Mouse (Mus musculus) hindbrain, embryonic 16.5 days (tissue): ENCODE measurements around the gene Tiam1. TPM values are rescaled to one million over a fixed set of nuclear protein-coding genes. Genes with fewer than 3 reads are reported as not detected.

Source experiments
- ATAC-seq: fragments of 200-750 bp; cut with Nextera tagmentation; 2 replicates; pipeline ENCODE4 v1.8.0; 2017; ENCODE audit warnings: moderate TSS enrichment, moderate library complexity
- H3K27ac ChIP-seq: fragments of 300-500 bp; sonication (generic); 2 replicates; pipeline ENCODE4 v1.5.1; 2014; ENCODE audit warnings: low read depth, mild to moderate bottlenecking, control low read depth, low read length, moderate library complexity
- H3K27me3 ChIP-seq: fragments of 300-500 bp; sonication (generic); replicated peaks from 2 replicates; pipeline ENCODE4 v1.6.1; 2014; ENCODE audit warnings: low read length; ENCODE audit not compliant: control insufficient read depth, insufficient read depth
- H3K36me3 ChIP-seq: fragments of 300-500 bp; sonication (generic); 2 replicates; pipeline ENCODE4 v1.6.1; 2014; ENCODE audit warnings: mild to moderate bottlenecking, low read length, moderate library complexity, mixed read lengths; ENCODE audit not compliant: control insufficient read depth, insufficient read depth
- H3K4me1 ChIP-seq: fragments of 300-500 bp; sonication (generic); 2 replicates; pipeline ENCODE4 v1.6.1; 2014; ENCODE audit warnings: low read depth, low read length; ENCODE audit not compliant: control insufficient read depth, insufficient read depth
- H3K4me2 ChIP-seq: fragments of 300-500 bp; sonication (generic); 2 replicates; pipeline ENCODE4 v1.6.1; 2014; ENCODE audit warnings: mild to moderate bottlenecking, low read length, control low read depth, moderate library complexity
- H3K4me3 ChIP-seq: fragments of 300-500 bp; sonication (generic); 2 replicates; pipeline ENCODE4 v1.5.1; 2014; ENCODE audit warnings: mild to moderate bottlenecking, low read length, control low read depth, moderate library complexity
- H3K9ac ChIP-seq: fragments of 300-500 bp; sonication (generic); 2 replicates; pipeline ENCODE4 v1.6.1; 2014; ENCODE audit warnings: low read depth, mild to moderate bottlenecking, control low read depth, low read length, moderate library complexity
- H3K9me3 ChIP-seq: fragments of 300-500 bp; sonication (generic); 2 replicates; pipeline ENCODE4 v1.6.1; 2014; ENCODE audit warnings: mild to moderate bottlenecking, low read length, moderate library complexity; ENCODE audit not compliant: control insufficient read depth
- WGBS: fragments of 180-500 bp; shearing (Covaris S2); extraction: QIAGEN DNeasy Blood & Tissue Kit; methylation state at CpG from one replicate; pipeline ENCODE4 v1.1.7; 2014; 5-methylcytosine and 5-hydroxymethylcytosine counted together
- polyA plus RNA-seq: library from polyadenylated mRNA; unstranded; fragments of >200 nt; fragmentation: Nextera tagmentation; extraction: Ambion mirVana; gene quantifications from 2 replicates; pipeline ENCODE4 v1.2.1, GENCODE M21; 2015

The Tiam1 gene
- polyA plus RNA-seq, 1 experiment from 2014 or later, result 16.6 TPM

DNA sequence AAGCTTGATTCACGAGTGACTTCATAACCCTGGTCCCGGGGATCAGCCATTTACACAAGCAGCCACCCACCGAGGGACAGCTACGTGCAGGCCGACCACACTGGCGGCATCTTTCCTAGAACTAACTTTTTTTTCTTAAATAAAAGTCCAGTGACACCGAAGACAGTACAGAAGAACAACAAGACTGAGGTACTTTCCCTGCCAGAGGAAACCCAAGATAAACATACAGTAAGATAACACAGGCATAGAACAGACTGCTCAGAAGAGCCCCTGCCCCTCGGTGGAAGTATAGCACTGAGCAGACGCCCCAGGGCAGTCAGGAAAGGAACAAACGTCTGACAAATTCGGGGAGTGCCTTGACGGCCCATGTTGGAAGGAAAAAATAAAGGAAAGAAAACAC lies 317.7 kb downstream of the Tiam1 start:
- no peaks in the 10 kb centered on the region for H3K36me3 ChIP-seq
- no peak for ATAC-seq
- H3K4me2 ChIP-seq, result no peak overlapping the region
- H3K4me3 ChIP-seq, result no peak overlapping the region
- H3K4me1 ChIP-seq, result no peaks in the 10 kb centered on the region
- WGBS, result 69% methylated on average over 12 of the region's 12 CpGs
- no peak overlapping the region for H3K9ac ChIP-seq
- H3K27me3 ChIP-seq, result no peaks in the 10 kb centered on the region
- H3K9me3 ChIP-seq, result no peaks in the 10 kb centered on the region
- H3K27ac ChIP-seq, result no peak overlapping the region

DNA sequence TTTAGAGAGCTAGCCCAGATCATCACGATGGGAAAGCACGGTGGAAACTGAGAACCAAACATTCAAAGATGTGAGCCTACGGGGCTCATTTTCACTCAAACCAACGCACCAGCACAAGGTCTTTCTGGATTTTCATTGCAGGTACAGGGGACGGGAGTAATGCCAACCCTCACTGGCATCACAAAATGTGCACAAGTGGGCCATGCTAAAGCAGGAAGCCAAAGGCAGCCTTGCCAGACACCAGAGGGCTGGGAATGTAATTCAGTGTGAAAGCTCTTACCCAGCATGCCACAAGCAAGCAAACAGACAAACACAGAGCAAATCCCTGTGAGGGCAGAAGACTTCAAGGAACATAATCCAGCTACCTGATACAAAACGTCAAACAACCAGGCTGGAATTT lies 320.7 kb downstream of the Tiam1 start:
- 89% methylated on average over 6 of the region's 6 CpGs for WGBS
- Histone ChIP-seq H3K4me1 (peaks cover 9% of the 10 kb centered on the region), H3K27ac (no peak overlapping the region), H3K9ac (no peak overlapping the region), H3K36me3 (no peaks in the 10 kb centered on the region), H3K4me2 (no peak overlapping the region), H3K4me3 (no peak overlapping the region), H3K27me3 (no peaks in the 10 kb centered on the region), H3K9me3 (no peaks in the 10 kb centered on the region)
- no peak for ATAC-seq

DNA sequence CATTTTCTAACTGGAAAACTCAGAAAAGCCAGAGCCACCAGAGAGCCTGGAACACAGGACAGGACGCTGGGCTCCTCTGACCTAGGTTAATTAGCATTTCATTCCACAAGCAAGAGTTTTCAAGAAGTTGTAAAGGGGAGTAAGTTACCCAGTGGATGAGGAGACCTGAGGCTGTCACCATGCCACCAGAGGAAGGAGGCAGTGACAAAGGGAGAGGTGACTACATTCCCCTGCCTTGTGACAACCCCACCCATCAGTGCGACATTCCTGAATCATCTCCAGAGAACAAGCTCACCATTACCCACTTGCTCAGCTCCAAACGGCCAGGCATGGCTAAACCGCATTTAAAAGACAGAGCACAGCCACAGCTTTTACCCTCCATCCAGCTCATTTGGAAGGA lies 324.9 kb downstream of the Tiam1 start:
- H3K4me3 ChIP-seq, result no peak overlapping the region
- WGBS, result 34% methylated on average over 4 of the region's 4 CpGs

DNA sequence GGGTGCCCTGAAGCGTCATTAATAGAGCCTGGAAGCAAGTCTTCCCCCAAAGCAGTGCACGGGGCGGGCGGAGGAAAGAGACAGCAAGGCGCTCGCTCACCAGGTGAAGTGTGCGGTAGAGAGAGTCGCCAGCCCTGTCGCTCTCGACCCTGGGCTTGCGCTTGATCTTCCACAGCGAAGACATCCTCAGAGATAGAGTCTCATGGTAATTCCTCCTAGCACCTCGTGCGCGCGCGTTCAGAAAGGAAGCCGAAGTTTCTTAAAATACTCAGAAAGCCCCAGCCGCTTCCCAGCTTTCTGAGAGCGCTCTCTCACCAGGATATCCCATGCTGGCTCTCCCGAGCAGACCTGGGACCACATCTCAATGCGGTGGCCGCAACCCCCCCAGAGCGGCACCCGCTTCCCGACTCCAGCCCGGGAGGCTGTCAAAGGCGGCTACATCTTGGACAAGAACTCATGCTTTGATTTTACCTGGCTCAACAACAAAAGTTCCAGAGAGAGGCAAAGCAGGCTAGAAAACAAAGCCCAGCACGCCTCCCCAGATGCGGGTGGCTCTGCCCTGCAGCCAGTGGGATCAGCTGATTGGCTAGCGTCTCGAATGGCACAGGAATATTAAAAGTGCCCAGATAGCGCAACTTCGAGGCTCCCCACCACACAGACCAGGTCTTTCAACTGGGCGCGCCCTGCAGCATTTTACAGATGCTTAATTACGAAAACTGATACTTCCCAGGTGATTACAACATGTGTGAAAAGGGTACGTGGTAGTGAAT lies 325.5 kb downstream of the Tiam1 start:
- H3K27ac ChIP-seq, result 0 out of 2 replicates have a peak overlapping the region, but pooled peaks have one; percentile 40
- peak; percentile 47; the same call in 1 of the 2 replicates for ATAC-seq
- no peaks in the 10 kb centered on the region for H3K36me3 ChIP-seq
- H3K9me3 ChIP-seq, result no peaks in the 10 kb centered on the region
- peak overlapping the region; percentile 49; the same call in 1 of the 2 replicates for H3K9ac ChIP-seq
- peak overlapping the region; percentile 86 for H3K4me2 ChIP-seq
- no peaks in the 10 kb centered on the region for H3K27me3 ChIP-seq
- peak overlapping the region; percentile 44 for H3K4me3 ChIP-seq
- H3K4me1 ChIP-seq, result peaks cover 19% of the 10 kb centered on the region
- WGBS, result 4% methylated on average over 38 of the region's 38 CpGs

More for the DNA sequence above, 324.9 kb downstream of the Tiam1 start:
- Histone ChIP-seq H3K27me3 (no peaks in the 10 kb centered on the region), H3K4me1 (peaks cover 19% of the 10 kb centered on the region), H3K36me3 (no peaks in the 10 kb centered on the region), H3K9ac (no peak overlapping the region), H3K4me2 (peak overlapping the region; percentile 86), H3K27ac (no peak overlapping the region), H3K9me3 (no peaks in the 10 kb centered on the region)
- ATAC-seq, result no peak

DNA sequence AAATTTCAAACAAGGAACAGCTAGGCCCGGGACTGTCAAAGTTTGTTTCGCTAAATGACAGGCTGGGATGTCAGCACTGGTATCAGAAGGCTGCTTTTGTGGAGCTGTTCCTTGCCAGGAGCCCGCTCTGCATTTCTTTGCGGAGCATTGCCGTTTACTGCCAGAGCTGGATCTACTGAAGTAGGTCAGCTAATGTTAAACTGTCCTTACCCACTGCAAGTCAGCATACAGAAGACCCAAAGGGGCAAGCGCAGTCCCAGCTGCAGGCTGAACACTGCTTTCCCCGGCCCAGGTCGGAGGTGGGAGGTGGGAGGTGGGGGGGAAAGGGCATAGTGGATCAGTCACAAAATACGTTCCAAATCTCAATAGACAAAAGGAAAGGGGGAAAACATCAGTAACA lies 326.3 kb downstream of the Tiam1 start:
- Histone ChIP-seq H3K4me1 (peaks cover 19% of the 10 kb centered on the region), H3K4me2 (peak overlapping the region; percentile 86), H3K36me3 (no peaks in the 10 kb centered on the region), H3K9ac (peak overlapping the region; percentile 19; the same call in 1 of the 2 replicates), H3K4me3 (peak overlapping the region; percentile 8; the same call in 1 of the 2 replicates), H3K27me3 (no peaks in the 10 kb centered on the region), H3K9me3 (no peaks in the 10 kb centered on the region), H3K27ac (no peak overlapping the region)
- WGBS, result 17% methylated on average over 9 of the region's 9 CpGs
- ATAC-seq, result no peak

DNA sequence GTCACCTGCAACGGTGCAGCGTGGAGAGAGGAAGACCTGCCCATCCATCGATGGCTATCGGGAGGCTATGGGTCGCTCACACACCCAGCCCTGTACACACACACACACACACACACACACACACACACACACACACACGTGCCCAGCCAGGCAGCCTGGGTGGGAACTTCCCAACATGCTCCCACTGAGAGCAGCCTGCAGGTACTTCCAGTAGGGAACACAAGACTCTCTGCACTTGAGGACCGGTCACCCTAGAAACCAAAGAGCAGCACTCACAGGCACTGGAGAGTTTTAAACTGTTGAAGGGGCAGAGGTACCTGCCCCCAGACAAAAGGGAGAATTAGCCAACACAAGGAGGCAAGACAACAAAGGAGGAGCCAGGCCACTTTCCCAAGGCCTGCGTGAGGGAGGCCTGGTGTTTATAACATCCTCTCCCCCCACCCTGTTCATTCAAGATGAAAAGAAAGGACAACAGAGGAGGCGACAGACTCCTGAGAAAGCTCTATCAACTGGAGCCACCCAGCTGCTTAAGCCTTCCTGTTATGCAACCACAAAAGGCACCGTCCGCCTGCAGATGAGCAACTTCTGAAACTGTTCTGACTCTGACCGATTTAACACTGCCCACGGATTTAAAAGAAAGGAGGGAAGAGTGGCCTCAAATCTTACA lies 326.9 kb downstream of the Tiam1 start:
- no peaks in the 10 kb centered on the region; the same call in 1 of the 2 replicates for H3K36me3 ChIP-seq
- no peak overlapping the region for H3K27ac ChIP-seq
- no peaks in the 10 kb centered on the region for H3K27me3 ChIP-seq
- H3K4me1 ChIP-seq, result peaks cover 19% of the 10 kb centered on the region
- H3K9me3 ChIP-seq, result no peaks in the 10 kb centered on the region
- no peak overlapping the region; the same call in 1 of the 2 replicates for H3K4me3 ChIP-seq
- 43% methylated on average over 13 of the region's 13 CpGs for WGBS
- no peak for ATAC-seq
- H3K4me2 ChIP-seq, result peak overlapping the region; percentile 86
- no peak overlapping the region for H3K9ac ChIP-seq

DNA sequence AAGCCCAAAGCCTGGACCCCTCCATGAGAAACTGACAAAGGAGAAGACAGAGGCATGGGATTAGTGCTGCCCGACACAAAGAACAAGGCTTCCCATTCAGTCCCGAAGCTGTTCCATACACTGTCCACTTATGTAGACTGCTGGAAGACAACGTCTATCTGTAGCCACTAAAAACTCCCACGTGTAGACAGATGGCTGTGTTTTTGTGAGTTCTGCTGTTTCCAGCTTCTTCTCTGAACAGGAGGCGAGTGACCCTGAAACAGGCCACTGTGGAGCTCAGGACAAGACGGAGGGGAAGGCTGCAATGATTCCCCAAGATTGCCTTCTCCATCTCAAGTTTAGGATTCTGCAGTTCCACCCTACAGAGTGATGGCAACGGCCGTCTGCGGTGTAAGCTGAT lies 330.0 kb downstream of the Tiam1 start:
- peaks cover 11% of the 10 kb centered on the region for H3K36me3 ChIP-seq
- 80% methylated on average over 9 of the region's 9 CpGs for WGBS
- no peak overlapping the region for H3K4me2 ChIP-seq
- no peak for ATAC-seq
- no peak overlapping the region for H3K27ac ChIP-seq
- H3K27me3 ChIP-seq, result no peaks in the 10 kb centered on the region
- peaks cover 16% of the 10 kb centered on the region for H3K4me1 ChIP-seq
- H3K4me3 ChIP-seq, result no peak overlapping the region
- H3K9ac ChIP-seq, result no peak overlapping the region
- H3K9me3 ChIP-seq, result peaks cover 4% of the 10 kb centered on the region; the same call in 1 of the 2 replicates

DNA sequence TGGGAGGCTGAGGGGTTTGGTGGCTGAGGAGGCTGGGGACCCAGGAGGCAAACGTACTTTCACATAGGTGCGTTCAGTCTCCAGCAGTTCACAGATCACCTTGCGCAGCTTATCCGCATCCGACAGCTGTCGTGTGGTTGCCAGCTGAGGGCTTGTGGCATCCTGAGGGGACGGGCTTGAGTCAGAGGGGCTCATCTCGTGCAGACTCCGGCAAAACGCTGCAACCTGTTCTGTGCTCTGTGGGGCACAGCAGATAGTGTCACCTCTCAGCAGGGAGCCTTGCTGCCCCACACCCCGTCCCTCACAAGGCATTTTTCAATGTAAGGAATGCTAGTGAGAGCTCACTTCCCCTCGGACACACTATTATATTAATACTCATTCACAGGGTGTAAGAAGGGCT lies 330.7 kb downstream of the Tiam1 start:
- H3K36me3 ChIP-seq, result peaks cover 11% of the 10 kb centered on the region
- no peak for ATAC-seq
- peaks cover 10% of the 10 kb centered on the region for H3K4me1 ChIP-seq
- no peak overlapping the region for H3K4me2 ChIP-seq
- 69% methylated on average over 11 of the region's 12 CpGs for WGBS
- H3K4me3 ChIP-seq, result no peak overlapping the region
- H3K9ac ChIP-seq, result no peak overlapping the region
- H3K9me3 ChIP-seq, result peaks cover 4% of the 10 kb centered on the region; the same call in 1 of the 2 replicates
- H3K27me3 ChIP-seq, result no peaks in the 10 kb centered on the region
- H3K27ac ChIP-seq, result no peak overlapping the region

DNA sequence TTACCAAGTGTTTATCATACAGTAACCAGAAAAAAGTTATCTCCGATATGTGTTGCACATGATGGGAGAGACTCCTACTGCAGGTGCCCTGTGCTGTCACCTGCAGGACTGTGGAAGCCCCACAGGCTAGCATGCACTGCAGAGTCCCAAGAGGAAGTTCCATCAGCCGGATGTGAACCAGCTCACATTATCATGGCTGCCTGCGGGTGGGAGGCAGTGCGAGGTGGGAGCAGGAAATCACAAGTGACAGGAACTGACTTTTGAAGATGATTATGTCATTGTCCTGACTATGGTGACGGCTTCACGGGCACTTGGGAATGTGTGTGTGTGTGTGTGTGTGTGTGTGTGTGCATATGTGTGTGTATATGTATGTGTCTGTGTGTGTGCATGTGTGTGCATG lies 333.2 kb downstream of the Tiam1 start:
- no peak for ATAC-seq
- WGBS, result 89% methylated on average over 6 of the region's 6 CpGs
- no peaks in the 10 kb centered on the region for H3K4me1 ChIP-seq

More for the DNA sequence above, 333.2 kb downstream of the Tiam1 start:
- no peak overlapping the region for H3K4me3 ChIP-seq
- peaks cover 4% of the 10 kb centered on the region; the same call in 1 of the 2 replicates for H3K9me3 ChIP-seq
- no peak overlapping the region for H3K9ac ChIP-seq
- no peak overlapping the region for H3K27ac ChIP-seq
- H3K4me2 ChIP-seq, result no peak overlapping the region
- H3K27me3 ChIP-seq, result no peaks in the 10 kb centered on the region
- peaks cover 11% of the 10 kb centered on the region for H3K36me3 ChIP-seq
